17 mouse cellular contexts compared by ENCODE assay signal in genomic region chr6:82835222-82836064, GRCm38 (mm10).
A peak's percentile ranks its signal among the peaks of the same experiment; 100 is the strongest.
DNase-seq lines count a peak whose midpoint lies in the region; ATAC-seq lines count a peak whose summit lies in the region.
"Had no signal": no experiment of that assay in that cellular context is flagged by ENCODE, and none has a peak within 500 bp of the region (broad histone marks: within the 10 kb centered on the region; RNA-seq: fewer than 3 reads in every experiment).

No protein-coding gene starts in this region.

- 0 out of 2 replicates have a peak overlapping the region, but pooled peaks have one; percentile 34 for H3K27ac ChIP-seq in kidney, embryonic 16.5 days (ENCODE audit: low read length)
- peak overlapping the region; percentile 52 for H3K27ac ChIP-seq in macrophage
- H3K27ac ChIP-seq: forebrain, embryonic 10.5 days; heart, embryonic 15.5 days; neural tube, embryonic 12.5 days had no signal

- intact Hi-C loops in heart, postnatal 36 days (cut with DNase I) = no loop called here

- H3K27me3 ChIP-seq in kidney, embryonic 16.5 days (ENCODE audit: insufficient read depth, low read length) = no peaks in the 10 kb centered on the region
- H3K27me3 ChIP-seq: heart, embryonic 15.5 days; neural tube, embryonic 12.5 days had no signal

- H3K79me2 ChIP-seq in macrophage (ENCODE audit: inconsistent target) = no peaks in the 10 kb centered on the region

- H3K36me3 ChIP-seq in kidney, embryonic 16.5 days (ENCODE audit: insufficient read depth, low read length) = no peaks in the 10 kb centered on the region
- no peaks in the 10 kb centered on the region for H3K36me3 ChIP-seq in macrophage (ENCODE audit: inconsistent target)
- H3K36me3 ChIP-seq: forebrain, embryonic 10.5 days; heart, embryonic 15.5 days; neural tube, embryonic 12.5 days had no signal

- no peak overlapping the region for H3K4me2 ChIP-seq in kidney, embryonic 16.5 days (replicated peaks; ENCODE audit: low read depth, low read length)
- H3K4me2 ChIP-seq: heart, embryonic 15.5 days; neural tube, embryonic 12.5 days had no signal

- 57% methylated on average over 11 of the region's 11 CpGs for WGBS in kidney, embryonic 16.5 days
- 59% methylated on average over 11 of the region's 11 CpGs for WGBS in macrophage (ENCODE audit: missing documents)

- peaks cover 7% of the 10 kb centered on the region; the same call in 1 of the 2 replicates for H3K4me1 ChIP-seq in kidney, embryonic 16.5 days (ENCODE audit: insufficient read depth, low read length)

- H3K9me3 ChIP-seq in kidney, embryonic 16.5 days (ENCODE audit: low read length) = no peaks in the 10 kb centered on the region
- H3K9me3 ChIP-seq: forebrain, embryonic 10.5 days; heart, embryonic 15.5 days; neural tube, embryonic 12.5 days had no signal

- no peak overlapping the region for H3K9ac ChIP-seq in kidney, embryonic 16.5 days (replicated peaks; ENCODE audit: low read length)
- H3K9ac ChIP-seq: heart, embryonic 15.5 days; neural tube, embryonic 12.5 days had no signal

- peak; percentile 61; the same call in 1 of the 2 replicates for ATAC-seq in kidney, embryonic 16.5 days (ENCODE audit: low FRiP score, low TSS enrichment)
- ATAC-seq: activated CD4-positive, CD25-positive, alpha-beta regulatory T cell, adult 4 months had no signal

- H3K4me3 ChIP-seq in kidney, embryonic 16.5 days (ENCODE audit: low read length) = no peak overlapping the region
- no peak overlapping the region for H3K4me3 ChIP-seq in macrophage (ENCODE audit: inconsistent target)
- H3K4me3 ChIP-seq: forebrain, embryonic 10.5 days; heart, embryonic 15.5 days; neural tube, embryonic 12.5 days had no signal

- DNase-seq in kidney, adult 8-10 months = no peak
- DNase-seq in 416B (ENCODE audit: low read depth) (peak; percentile 90), NIH3T3 (ENCODE audit: low read depth) (peak; percentile 22)
- no peak for DNase-seq in cerebellum, postnatal 14 days
- no peak for DNase-seq in heart, postnatal 36 days
- DNase-seq in adrenal gland, postnatal 14 days = no peak
- DNase-seq: cerebellum, adult 11-12 months; layer of hippocampus, adult 9-11 months; liver; lung, postnatal 14 days; midbrain, embryonic 14.5 days had no signal

Comparison
In these comparisons a context has a peak if more than half of its experiments do, and no peak if none do; other contexts are left out.
1. DNase-seq: peak in 416B (single experiment) and NIH3T3 (single experiment); none in kidney, adult 8-10 months (0 of 2), cerebellum, postnatal 14 days (0 of 2), heart, postnatal 36 days (0 of 2) and adrenal gland, postnatal 14 days (single experiment).